9 mouse cellular contexts compared by ENCODE assay signal in genomic region chr1:133694876-133695275, GRCm38 (mm10). TPM values are rescaled to one million over a fixed set of nuclear protein-coding genes. Genes with fewer than 3 reads are reported as not detected.
DNase-seq lines count a peak whose midpoint lies in the region; ATAC-seq and TF ChIP-seq lines count a peak whose summit lies in the region.
"Had no signal": no experiment of that assay in that cellular context is flagged by ENCODE, and none has a peak within 500 bp of the region (broad histone marks: within the 10 kb centered on the region; RNA-seq: fewer than 3 reads in every experiment).

No protein-coding gene starts in this region.

- H3K4me2 ChIP-seq in midbrain, embryonic 15.5 days: no peak overlapping the region
- H3K4me2 ChIP-seq in heart, embryonic 16.5 days (ENCODE audit: low read depth, low read length): no peak overlapping the region
- no peak overlapping the region for H3K4me2 ChIP-seq in liver, embryonic 16.5 days (ENCODE audit: low read depth, low read length)
- no peak overlapping the region for H3K4me2 ChIP-seq in stomach, postnatal 0 days (replicated peaks; ENCODE audit: low read depth)
- H3K4me2 ChIP-seq: midbrain, embryonic 13.5 days had no signal

- TF ChIP-seq EP300 in stomach, postnatal 0 days (optimal IDR thresholded peaks at IDR 0.05): no peak

- 89% methylated on average over 1 of the region's 1 CpGs for WGBS in midbrain, embryonic 10.5 days
- 100% methylated on average over 1 of the region's 1 CpGs for WGBS in midbrain, embryonic 15.5 days
- WGBS in heart, embryonic 16.5 days: 95% methylated on average over 1 of the region's 1 CpGs
- WGBS in liver, embryonic 16.5 days (ENCODE audit: insufficient replicate concordance): 39% methylated on average over 1 of the region's 1 CpGs
- 64% methylated on average over 1 of the region's 1 CpGs for WGBS in stomach, postnatal 0 days

- peaks cover 29% of the 10 kb centered on the region for H3K4me1 ChIP-seq in midbrain, embryonic 10.5 days
- 0 out of 2 replicates have a peak, but pooled peaks cover 2% of the 10 kb centered on the region for H3K4me1 ChIP-seq in midbrain, embryonic 15.5 days
- H3K4me1 ChIP-seq in heart, embryonic 16.5 days (ENCODE audit: control insufficient read depth, insufficient read depth, low read length): peaks cover 29% of the 10 kb centered on the region
- H3K4me1 ChIP-seq in liver, embryonic 16.5 days (ENCODE audit: control insufficient read depth, low read depth, low read length): peaks cover 7% of the 10 kb centered on the region
- peaks cover 15% of the 10 kb centered on the region for H3K4me1 ChIP-seq in stomach, postnatal 0 days (replicated peaks; ENCODE audit: control insufficient read depth, insufficient read depth)

- H3K9me3 ChIP-seq in midbrain, embryonic 10.5 days (replicated peaks): no peaks in the 10 kb centered on the region
- H3K9me3 ChIP-seq in midbrain, embryonic 15.5 days: no peaks in the 10 kb centered on the region
- no peaks in the 10 kb centered on the region for H3K9me3 ChIP-seq in heart, embryonic 16.5 days (replicated peaks; ENCODE audit: control insufficient read depth, low read length)
- H3K9me3 ChIP-seq in liver, embryonic 16.5 days (replicated peaks; ENCODE audit: control insufficient read depth, low read length): no peaks in the 10 kb centered on the region
- H3K9me3 ChIP-seq in stomach, postnatal 0 days (ENCODE audit: control insufficient read depth, low read length): no peaks in the 10 kb centered on the region
- H3K9me3 ChIP-seq: midbrain, embryonic 13.5 days had no signal

- no peak for TF ChIP-seq CTCF in stomach, postnatal 0 days (IDR thresholded peaks at IDR 0.05; ENCODE audit: low read depth)
- no peak for TF ChIP-seq CTCF in left cerebral cortex, adult 2 months (IDR thresholded peaks at IDR 0.05)

- DNase-seq in midbrain, embryonic 10.5 days (ENCODE audit: low spot score): no peak
- no peak for DNase-seq in stomach, postnatal 0 days (ENCODE audit: low spot score)
- DNase-seq in left cerebral cortex, adult 2 months (ENCODE audit: extremely low spot score in 1 of 2, low spot score in 2 of 2): no peak
- DNase-seq in urinary bladder, postnatal 10 days (ENCODE audit: low spot score): no peak
- no peak for DNase-seq in frontal cortex, postnatal 36 days (ENCODE audit: low spot score in 2 of 2)

- no peaks in the 10 kb centered on the region for H3K27me3 ChIP-seq in midbrain, embryonic 10.5 days (ENCODE audit: low read depth, poor library complexity, severe bottlenecking)
- H3K27me3 ChIP-seq in midbrain, embryonic 15.5 days (replicated peaks): no peaks in the 10 kb centered on the region
- H3K27me3 ChIP-seq in heart, embryonic 16.5 days (ENCODE audit: control insufficient read depth, insufficient read depth, low read length): no peaks in the 10 kb centered on the region
- H3K27me3 ChIP-seq in liver, embryonic 16.5 days (ENCODE audit: control insufficient read depth, insufficient read depth, low read depth, low read length): no peaks in the 10 kb centered on the region
- no peaks in the 10 kb centered on the region for H3K27me3 ChIP-seq in stomach, postnatal 0 days (ENCODE audit: control insufficient read depth, insufficient read depth, low read length)
- H3K27me3 ChIP-seq: midbrain, embryonic 13.5 days had no signal

- no peak overlapping the region for H3K9ac ChIP-seq in midbrain, embryonic 15.5 days
- no peak overlapping the region for H3K9ac ChIP-seq in heart, embryonic 16.5 days (ENCODE audit: low read length)
- no peak overlapping the region for H3K9ac ChIP-seq in liver, embryonic 16.5 days (ENCODE audit: low read depth, low read length)
- H3K9ac ChIP-seq in stomach, postnatal 0 days (ENCODE audit: low read length): no peak overlapping the region
- H3K9ac ChIP-seq: midbrain, embryonic 13.5 days had no signal

- no peaks in the 10 kb centered on the region for H3K36me3 ChIP-seq in midbrain, embryonic 10.5 days
- no peaks in the 10 kb centered on the region for H3K36me3 ChIP-seq in midbrain, embryonic 15.5 days (replicated peaks)
- H3K36me3 ChIP-seq in heart, embryonic 16.5 days (ENCODE audit: control insufficient read depth, insufficient read depth): no peaks in the 10 kb centered on the region
- no peaks in the 10 kb centered on the region for H3K36me3 ChIP-seq in liver, embryonic 16.5 days (ENCODE audit: control insufficient read depth, insufficient read depth)
- H3K36me3 ChIP-seq in stomach, postnatal 0 days (ENCODE audit: control insufficient read depth, insufficient read depth, low read length): no peaks in the 10 kb centered on the region; the same call in 1 of the 2 replicates
- H3K36me3 ChIP-seq: midbrain, embryonic 13.5 days had no signal

- intact Hi-C loops in left cerebral cortex, adult 2 months (cut with DNase I): loop anchor here (5.0 kb wide), 1 partner anchor 63 kb away; no protein-coding TSS in a partner anchor

- no peak overlapping the region for H3K4me3 ChIP-seq in midbrain, embryonic 10.5 days
- H3K4me3 ChIP-seq in midbrain, embryonic 15.5 days: no peak overlapping the region
- no peak overlapping the region for H3K4me3 ChIP-seq in heart, embryonic 16.5 days (ENCODE audit: low read length)
- no peak overlapping the region for H3K4me3 ChIP-seq in liver, embryonic 16.5 days (ENCODE audit: low read depth, low read length)
- H3K4me3 ChIP-seq in stomach, postnatal 0 days (ENCODE audit: low read depth, low read length): no peak overlapping the region
- H3K4me3 ChIP-seq in left cerebral cortex, adult 2 months: no peak overlapping the region
- H3K4me3 ChIP-seq: midbrain, embryonic 13.5 days had no signal

- ATAC-seq in midbrain, embryonic 15.5 days (replicated peaks): no peak
- no peak; the same call in 1 of the 2 replicates for ATAC-seq in heart, embryonic 16.5 days (replicated peaks; ENCODE audit: extremely low read depth, insufficient read depth, low FRiP score)
- no peak for ATAC-seq in liver, embryonic 16.5 days (ENCODE audit: low read depth)
- no peak for ATAC-seq in stomach, postnatal 0 days (ENCODE audit: low FRiP score, low TSS enrichment)
- ATAC-seq: midbrain, embryonic 13.5 days had no signal

- peak overlapping the region; percentile 57; the same call in 1 of the 2 replicates for H3K27ac ChIP-seq in midbrain, embryonic 10.5 days (replicated peaks)
- no peak overlapping the region for H3K27ac ChIP-seq in midbrain, embryonic 15.5 days
- H3K27ac ChIP-seq in heart, embryonic 16.5 days (ENCODE audit: low read length): peak overlapping the region; percentile 91
- H3K27ac ChIP-seq in liver, embryonic 16.5 days (ENCODE audit: low read length): peak overlapping the region; percentile 40
- peak overlapping the region; percentile 83 for H3K27ac ChIP-seq in stomach, postnatal 0 days (replicated peaks)
- no peak overlapping the region for H3K27ac ChIP-seq in left cerebral cortex, adult 2 months
- H3K27ac ChIP-seq: midbrain, embryonic 13.5 days had no signal

RNA-seq across cellular contexts. Expression of gene Lax1, which starts 5.0 kb away (rescaled TPM):
- 0.23 and 0.31 TPM in 2 replicates for polyA plus RNA-seq in midbrain, embryonic 10.5 days (2016; fragmentation: Nextera tagmentation; extraction: Ambion mirVana)
- 0.09 and 0.14 TPM in 2 replicates for polyA plus RNA-seq in midbrain, embryonic 15.5 days (2015; fragmentation: Nextera tagmentation; extraction: Ambion mirVana)
- 1.2 and 3.2 TPM in 2 replicates for polyA plus RNA-seq in heart, embryonic 16.5 days (2015; fragmentation: Nextera tagmentation; extraction: Ambion mirVana)
- 0.51 and 0.78 TPM in 2 replicates for polyA plus RNA-seq in liver, embryonic 16.5 days (2015; fragmentation: Nextera tagmentation; extraction: Ambion mirVana)
- 0.16 and 0.38 TPM in 2 replicates for polyA plus RNA-seq in stomach, postnatal 0 days (2015; fragmentation: Nextera tagmentation; extraction: Ambion mirVana)
- under 1 TPM in 1 of 2 experiments, not detected in 1; 0.65 TPM for total RNA-seq in left cerebral cortex, adult 2 months (2021)

RNA-seq across cellular contexts. Expression of gene Gm38394, which starts 33.8 kb away (rescaled TPM):
- polyA plus RNA-seq in midbrain, embryonic 10.5 days (2016; fragmentation: Nextera tagmentation; extraction: Ambion mirVana): 3.5 and 3.8 TPM in 2 replicates
- 2.6 and 3.1 TPM in 2 replicates for polyA plus RNA-seq in midbrain, embryonic 15.5 days (2015; fragmentation: Nextera tagmentation; extraction: Ambion mirVana)
- 3.5 TPM in 2 replicates for polyA plus RNA-seq in heart, embryonic 16.5 days (2015; fragmentation: Nextera tagmentation; extraction: Ambion mirVana)
- 1.4 TPM in 2 replicates for polyA plus RNA-seq in liver, embryonic 16.5 days (2015; fragmentation: Nextera tagmentation; extraction: Ambion mirVana)
- 2.4 and 2.7 TPM in 2 replicates for polyA plus RNA-seq in stomach, postnatal 0 days (2015; fragmentation: Nextera tagmentation; extraction: Ambion mirVana)
- 10 to 100 TPM; 30.9 to 33.7 TPM for total RNA-seq in left cerebral cortex, adult 2 months (2021)

RNA-seq across cellular contexts. Expression of gene Zbed6, which starts 34.2 kb away (rescaled TPM):
- polyA plus RNA-seq in midbrain, embryonic 10.5 days (2016; fragmentation: Nextera tagmentation; extraction: Ambion mirVana): not detected in 2 replicates
- polyA plus RNA-seq in midbrain, embryonic 15.5 days (2015; fragmentation: Nextera tagmentation; extraction: Ambion mirVana): not detected in 2 replicates
- not detected in 2 replicates for polyA plus RNA-seq in heart, embryonic 16.5 days (2015; fragmentation: Nextera tagmentation; extraction: Ambion mirVana)
- not detected in 2 replicates for polyA plus RNA-seq in liver, embryonic 16.5 days (2015; fragmentation: Nextera tagmentation; extraction: Ambion mirVana)
- polyA plus RNA-seq in stomach, postnatal 0 days (2015; fragmentation: Nextera tagmentation; extraction: Ambion mirVana): not detected in 2 replicates
- total RNA-seq in left cerebral cortex, adult 2 months (2021): 1 to 10 TPM; 6.3 to 7.1 TPM
- polyA plus RNA-seq: midbrain, embryonic 13.5 days had no signal

Comparison
In these comparisons a context has a peak if more than half of its experiments do, and no peak if none do; other contexts are left out.
1. H3K27ac ChIP-seq: peak in midbrain, embryonic 10.5 days (single experiment), heart, embryonic 16.5 days (single experiment), liver, embryonic 16.5 days (single experiment) and stomach, postnatal 0 days (single experiment); none in midbrain, embryonic 15.5 days (single experiment) and left cerebral cortex, adult 2 months (single experiment).